Mouse (Mus musculus): ENCODE results near the gene Homer2. TPM values are rescaled to one million over a fixed set of nuclear protein-coding genes. Genes with fewer than 3 reads are reported as not detected.

Gene Homer2
- total RNA-seq, 2 experiments from 2014 or later = 1.1 to 4.6 TPM

DNA sequence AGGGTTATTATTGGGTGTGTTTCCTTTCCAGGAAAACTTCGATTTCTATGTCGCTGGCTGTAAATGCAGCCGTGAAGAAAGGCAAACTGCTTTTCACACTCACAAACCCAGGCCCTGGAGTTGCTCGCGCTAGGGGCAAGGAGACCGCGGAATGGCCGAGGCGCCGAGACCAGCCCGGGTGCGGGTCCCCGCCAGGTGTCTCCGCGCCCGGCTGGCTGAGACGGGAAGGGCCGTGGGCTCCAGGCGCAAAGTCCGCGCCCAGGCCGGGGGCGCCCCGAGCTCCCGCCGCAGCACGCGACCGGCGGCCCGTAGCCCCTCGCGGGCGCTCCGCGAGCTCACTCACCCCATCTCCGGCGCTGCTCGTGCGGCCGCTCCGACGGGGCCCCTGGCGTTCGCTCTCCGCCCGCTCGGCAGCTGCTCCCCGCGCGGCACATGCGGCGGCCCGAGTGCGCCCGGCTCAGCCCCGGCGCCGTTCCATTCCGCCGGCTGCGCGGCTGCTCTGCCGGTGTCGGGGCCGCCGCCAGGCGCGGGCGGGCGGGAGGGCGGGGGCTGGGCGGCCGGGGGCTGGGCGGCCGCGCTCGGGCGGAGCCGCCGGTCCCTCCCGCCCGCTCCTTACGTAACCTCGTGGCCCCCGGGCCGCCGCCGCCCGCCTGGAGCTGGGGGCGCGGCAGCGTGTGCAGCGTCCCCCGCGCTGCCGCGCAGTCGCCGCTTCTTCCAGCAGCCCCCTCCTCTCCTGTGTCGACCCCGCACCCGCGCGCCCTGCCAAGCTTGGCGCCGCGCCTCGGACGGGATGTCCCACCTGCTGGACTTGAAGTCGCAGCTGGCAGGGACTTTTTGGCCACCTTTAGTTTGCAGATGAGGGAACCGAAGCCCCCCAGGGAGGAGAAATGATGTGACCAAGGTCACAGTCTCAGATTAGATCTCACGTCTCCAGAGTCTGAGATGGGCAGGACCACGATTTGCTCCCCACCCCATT lies 623 bp downstream of the Homer2 start:
- ATAC-seq (replicated peaks; ENCODE audit: low FRiP score, poor library complexity, severe bottlenecking) = no peak

DNA sequence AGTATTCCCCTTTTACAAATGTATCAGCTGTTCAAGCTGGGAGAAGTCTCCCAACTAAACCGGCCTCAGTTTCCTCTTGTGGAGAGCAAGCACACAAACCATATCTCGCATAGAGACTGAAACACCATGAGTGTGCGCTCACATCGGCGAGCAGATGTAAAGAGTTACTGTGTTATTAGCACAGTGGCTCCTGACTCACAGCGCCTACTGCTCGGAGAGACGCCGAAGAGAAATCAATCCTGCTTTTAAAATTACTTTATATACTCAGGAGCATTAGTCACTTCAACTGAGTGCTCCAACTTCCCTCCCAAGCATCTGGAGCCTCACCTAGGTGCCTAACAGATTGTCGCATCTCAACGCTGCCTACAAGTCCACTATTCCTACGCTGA lies 1.3 kb downstream of the Homer2 start:
- ATAC-seq (replicated peaks; ENCODE audit: low FRiP score, poor library complexity, severe bottlenecking) = no peak

DNA sequence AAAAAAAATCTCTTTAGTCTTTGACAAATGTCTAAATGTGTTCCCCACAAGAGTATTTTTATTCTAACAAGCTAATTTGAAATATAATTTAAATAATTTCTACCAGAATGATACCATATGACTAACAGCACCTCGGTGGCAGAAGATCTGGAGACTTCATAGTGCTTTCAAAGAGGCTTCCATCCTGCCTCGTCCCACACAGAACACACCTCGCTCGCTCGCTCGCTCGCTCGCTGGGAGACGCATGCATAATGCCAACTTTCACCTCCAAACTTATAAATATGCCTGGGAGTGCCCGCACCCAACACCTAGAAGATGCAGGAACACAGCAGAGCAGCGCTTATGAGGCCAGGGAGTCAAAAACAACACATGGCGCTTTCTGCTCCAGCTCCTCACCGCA lies 9.0 kb downstream of the Homer2 start:
- ATAC-seq (replicated peaks; ENCODE audit: low FRiP score, poor library complexity, severe bottlenecking) = no peak

DNA sequence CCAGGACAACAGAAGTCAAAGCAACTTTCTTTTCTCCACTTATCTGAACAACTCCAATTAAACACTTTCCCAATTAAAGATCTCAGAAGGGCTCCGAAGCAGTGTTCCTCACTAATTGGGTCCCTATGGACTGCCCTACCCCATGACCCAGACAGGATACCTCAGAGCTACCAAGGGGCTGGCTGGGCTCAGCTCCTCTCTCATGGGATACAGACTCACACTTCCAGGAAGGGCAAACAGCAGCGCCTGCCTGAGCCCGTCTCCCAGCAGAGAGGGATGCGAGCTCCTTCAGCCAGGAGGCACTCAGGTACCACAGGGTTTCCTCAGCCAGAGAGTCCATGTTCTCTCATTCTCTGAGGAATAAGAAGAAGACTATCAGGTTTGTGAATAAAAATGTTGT lies 9.4 kb downstream of the Homer2 start:
- ATAC-seq (replicated peaks; ENCODE audit: low FRiP score, poor library complexity, severe bottlenecking) = no peak

DNA sequence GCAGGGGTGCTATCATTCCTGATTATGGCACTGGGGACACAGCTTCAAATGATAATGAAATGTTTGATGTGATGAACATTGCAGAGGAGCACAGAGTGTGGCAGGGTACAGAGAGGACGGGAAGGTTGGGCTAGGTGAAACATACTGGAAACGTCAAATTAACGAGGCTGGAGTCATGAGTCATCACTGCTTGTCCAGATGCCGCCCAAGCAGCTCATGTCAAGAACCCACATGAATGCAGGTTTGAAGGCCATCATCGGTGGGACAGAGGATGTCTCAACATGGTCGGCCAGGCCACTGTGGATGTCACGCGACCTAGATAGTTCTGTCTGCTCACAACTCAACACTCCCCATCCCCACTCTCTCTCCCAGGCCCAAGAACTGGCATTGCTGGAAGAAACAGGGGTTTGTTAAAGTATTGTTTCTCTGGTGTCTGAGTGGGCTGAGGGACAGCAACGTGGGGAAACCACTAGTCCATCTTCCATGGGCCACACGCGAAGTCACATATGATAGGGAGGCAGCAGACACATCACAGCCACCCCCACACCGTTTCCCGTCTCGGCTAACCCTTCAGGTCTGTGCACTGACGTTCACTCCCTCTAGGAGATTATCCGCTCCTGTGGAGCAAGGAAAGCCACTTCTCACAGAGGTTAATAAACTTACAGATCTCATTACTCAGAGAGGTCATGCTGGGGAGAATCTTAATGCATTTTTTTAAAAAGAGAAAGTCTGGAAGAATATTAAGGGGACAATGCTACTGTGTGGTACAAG lies 11.4 kb downstream of the Homer2 start:
- ATAC-seq (replicated peaks; ENCODE audit: low FRiP score, poor library complexity, severe bottlenecking) = no peak

DNA sequence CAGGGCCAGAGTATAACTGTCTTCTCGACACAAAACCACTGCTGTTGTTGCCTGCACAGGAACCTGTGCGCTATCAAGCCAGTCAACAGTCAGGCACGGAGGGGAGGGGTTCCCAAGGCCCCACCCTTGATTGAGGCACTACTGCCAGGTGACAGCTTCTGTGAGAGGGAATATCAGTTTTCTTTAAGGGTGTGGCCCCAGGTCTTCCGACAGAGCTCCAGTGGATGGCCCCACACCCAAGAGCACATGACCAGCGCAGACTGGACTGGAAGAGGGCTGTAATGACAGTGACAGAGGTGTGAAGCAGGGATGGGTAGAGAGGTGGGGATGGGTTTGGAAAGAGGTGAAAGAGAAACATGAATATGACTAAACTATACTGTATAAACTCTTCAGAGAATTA lies 16.3 kb downstream of the Homer2 start:
- ATAC-seq (replicated peaks; ENCODE audit: low FRiP score, poor library complexity, severe bottlenecking) = no peak

DNA sequence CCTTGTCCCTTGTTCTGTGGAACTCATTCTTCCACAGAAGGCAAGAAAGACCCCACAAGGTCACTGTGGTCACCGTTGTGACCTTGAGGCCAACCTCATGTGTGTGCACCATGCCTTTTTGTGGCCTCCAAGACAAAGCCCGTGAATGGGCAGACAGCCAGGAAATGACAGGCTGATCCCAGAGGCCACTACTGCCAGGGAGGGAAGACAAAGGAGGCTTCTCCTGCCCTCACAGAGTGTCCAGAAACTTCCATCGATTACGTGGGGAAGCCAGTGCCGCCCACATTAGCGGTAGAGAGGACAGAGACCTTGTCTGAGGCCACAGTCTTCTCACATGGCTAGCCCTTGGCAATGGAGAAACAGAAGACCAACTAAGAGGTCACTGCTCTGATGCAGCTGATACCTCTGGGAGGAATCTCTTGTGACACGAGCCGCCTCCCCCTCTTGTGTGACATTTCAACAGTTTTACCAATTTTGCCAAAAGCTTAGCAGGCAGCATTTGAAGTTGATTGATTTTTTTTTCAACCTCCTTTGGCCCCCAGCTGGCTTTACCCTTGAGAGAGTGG lies 18.1 kb downstream of the Homer2 start:
- ATAC-seq (replicated peaks; ENCODE audit: low FRiP score, poor library complexity, severe bottlenecking) = no peak

DNA sequence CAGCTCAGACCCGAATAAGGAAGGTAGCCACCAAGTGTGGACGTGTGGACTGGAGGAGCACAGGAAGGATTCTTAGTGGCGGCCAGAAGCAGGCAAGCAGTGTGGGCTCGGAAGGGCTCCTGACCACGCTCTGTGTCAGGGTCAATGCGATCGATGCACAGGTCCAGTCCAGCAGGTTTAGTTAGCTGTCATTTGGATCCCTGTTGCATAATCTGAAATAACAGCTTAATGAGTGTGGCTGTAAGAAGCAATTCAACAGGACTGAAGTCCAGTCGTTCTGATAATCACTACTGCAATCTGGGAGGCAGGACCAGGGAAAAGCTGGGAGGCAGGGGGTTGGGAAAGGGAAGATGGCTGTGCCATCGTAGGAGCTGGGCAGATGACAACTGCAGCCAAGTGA lies 18.9 kb downstream of the Homer2 start:
- no peak for ATAC-seq (replicated peaks; ENCODE audit: low FRiP score, poor library complexity, severe bottlenecking)

DNA sequence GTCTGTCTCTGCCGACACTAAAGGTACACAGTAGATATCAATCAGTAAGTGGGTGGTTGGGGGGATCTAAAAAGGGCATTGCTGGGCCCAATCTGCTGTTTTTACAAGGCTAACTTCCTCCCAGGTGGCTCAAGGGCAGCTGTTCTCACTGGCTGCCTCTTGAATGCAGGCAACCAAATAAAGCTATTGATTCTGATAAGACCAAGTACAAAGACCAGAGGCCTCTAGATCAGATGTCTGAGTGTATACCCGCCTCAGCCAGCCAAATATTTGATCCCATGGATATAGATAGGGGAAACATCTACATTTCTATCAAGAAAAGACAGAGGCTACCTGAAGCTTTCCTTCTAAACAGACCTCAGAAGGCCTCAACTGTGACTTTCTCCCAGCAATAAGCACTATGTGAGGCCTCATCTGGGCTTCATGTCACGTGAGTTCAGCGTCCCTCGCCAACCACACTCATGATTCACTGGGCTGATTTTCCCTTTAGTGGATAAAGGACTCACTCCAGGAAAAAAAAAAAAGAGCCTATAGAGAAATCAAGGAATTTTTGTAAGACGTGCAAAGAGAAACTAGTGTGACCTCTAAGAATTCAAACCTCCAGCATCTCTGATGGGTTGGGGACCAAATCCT lies 19.5 kb downstream of the Homer2 start:
- ATAC-seq (replicated peaks; ENCODE audit: low FRiP score, poor library complexity, severe bottlenecking) = no peak

DNA sequence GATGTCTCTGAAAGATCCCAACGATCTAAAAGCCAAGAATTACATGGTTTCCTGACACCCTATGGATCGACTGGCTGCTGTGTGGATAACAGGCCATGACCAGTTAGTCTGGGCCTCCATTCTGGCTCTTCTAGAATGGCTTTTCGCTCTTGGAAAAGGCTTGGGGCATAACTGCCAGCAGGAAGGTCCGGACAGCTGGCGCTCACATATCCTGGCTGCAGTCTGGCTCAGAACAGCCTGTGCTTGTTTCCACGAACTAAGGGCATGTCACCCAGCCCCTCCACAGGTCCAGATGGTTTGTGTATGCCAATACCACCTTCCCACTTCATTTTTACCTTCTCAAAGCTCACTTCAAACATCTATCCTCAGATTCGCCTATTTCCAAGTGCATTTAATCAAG lies 22.0 kb downstream of the Homer2 start:
- no peak for ATAC-seq (replicated peaks; ENCODE audit: low FRiP score, poor library complexity, severe bottlenecking)

DNA sequence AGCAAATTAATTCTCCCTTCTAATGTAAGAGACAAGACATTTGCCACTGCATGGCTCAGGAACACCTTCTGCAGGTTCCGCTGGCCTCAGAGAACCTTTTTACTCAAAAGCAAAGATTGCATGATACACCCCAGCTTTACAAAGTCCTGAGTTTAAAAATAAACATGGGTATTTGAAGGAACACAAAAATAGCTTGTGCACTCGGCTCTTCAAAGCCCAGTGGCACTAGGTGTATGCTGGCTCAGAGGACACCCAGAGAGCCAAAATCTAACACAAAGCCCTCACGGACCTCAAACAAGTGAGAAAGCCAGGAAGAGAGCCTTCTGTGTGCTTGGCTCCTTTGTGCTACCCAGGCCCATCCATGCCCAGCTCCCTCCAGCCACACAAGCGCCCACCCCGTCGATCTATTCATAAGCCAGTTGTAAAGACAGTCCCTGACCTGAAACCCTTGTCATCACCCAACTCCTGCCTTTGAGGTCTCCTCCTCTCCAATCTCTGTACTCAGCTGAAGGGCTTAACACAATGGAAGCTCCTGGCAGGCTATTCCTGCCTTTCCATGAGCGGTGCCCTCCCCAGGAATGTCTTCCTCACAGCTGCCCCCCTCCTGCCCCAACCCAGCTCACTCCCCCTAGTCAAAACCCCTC lies 23.4 kb downstream of the Homer2 start:
- no peak for ATAC-seq (replicated peaks; ENCODE audit: low FRiP score, poor library complexity, severe bottlenecking)

DNA sequence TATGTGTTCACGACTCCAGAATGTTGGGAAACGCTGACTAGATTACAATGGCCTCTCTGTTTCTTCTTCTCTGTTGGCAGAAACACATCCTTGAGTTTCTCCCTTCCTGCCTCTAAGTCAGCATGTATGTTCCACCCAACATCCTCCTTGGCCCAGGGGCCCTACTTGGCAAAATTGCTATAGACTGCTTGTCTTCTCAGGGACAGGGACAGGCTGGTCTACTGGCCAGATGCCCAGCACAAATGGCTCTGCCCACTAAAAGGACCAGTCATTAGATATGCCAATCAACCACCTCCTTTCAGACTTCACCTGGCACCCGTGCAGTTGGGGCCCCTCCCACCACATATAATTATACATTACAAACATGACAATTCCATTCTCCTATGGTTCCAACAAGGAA lies 25.9 kb downstream of the Homer2 start:
- no peak for ATAC-seq (replicated peaks; ENCODE audit: low FRiP score, poor library complexity, severe bottlenecking)

DNA sequence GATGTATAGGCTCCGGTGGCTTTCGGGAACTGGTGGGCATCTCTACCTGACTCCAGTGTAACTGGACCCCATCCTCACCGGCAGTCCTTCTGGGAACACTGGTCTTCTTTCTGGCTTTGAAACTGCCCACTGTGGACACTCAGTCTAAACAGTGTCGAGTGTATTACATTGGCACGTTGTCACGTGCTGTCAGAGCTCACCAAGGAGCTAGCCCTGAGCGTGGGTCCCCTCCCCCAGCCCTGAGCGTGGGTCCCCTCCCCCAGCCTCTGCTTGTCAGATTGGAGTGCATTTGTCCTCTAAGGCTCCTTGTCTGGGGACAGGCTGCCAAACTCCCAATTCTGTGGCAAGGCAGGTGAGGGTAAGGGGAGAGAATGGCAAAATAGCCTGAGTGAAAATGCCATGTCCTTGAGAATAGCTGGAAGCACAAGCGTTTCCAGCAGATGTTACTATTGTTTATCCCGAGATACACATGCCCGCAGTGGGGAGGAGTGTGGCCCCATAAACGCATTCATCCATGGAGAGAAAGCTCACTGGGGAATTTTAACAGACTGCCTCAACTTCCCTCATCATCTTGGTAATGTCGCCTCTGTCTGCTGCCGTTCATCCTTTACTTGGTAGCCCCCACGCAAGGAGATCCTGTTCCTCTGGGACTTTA lies 33.8 kb downstream of the Homer2 start:
- ATAC-seq (replicated peaks; ENCODE audit: low FRiP score, poor library complexity, severe bottlenecking) = no peak

DNA sequence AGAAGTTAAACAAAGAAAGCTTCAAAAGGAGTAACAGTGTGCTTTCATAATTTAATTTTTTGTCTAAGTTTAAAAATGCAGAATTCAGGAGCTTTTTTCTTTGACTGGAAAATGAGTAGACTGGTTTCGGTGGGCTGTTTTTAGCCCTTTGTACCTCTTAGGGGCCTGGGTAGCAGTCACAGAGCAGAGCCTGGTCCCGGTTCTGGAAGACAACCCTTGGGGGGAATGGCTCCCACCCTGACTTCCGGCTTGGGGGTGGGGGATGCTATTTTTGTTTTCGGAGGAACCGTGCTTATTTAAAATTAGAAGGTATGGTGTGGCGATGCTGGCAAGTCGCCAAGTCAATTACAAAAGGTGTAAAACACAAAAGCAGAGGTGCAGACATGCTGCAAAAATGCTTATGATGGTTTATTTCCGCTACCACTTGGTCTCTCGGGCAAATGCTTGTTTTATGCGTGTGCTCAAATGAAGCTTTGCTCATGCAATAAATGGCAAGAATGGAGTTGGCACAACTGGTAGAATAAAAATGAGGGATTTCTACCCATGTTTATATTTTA lies 34.5 kb downstream of the Homer2 start:
- no peak for ATAC-seq (replicated peaks; ENCODE audit: low FRiP score, poor library complexity, severe bottlenecking)

DNA sequence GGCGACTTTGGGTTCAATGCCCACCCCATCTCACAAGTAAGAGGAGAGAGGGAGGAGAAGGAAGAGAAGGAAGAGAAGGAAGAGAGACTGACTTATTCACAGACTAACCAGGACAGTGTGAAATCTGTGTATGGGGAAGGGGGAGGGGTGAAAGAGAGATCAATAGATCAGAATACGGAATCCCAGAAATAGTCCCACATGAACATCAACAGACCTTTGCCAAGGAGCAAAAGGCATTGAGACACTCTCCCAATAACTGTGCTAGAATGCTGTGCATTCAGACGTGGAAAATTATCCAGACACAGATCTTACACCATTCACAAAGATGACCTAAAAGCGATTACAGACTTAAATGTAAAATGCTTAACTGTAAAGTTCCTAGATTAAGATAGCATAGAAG lies 40.2 kb downstream of the Homer2 start:
- ATAC-seq (replicated peaks; ENCODE audit: low FRiP score, poor library complexity, severe bottlenecking) = no peak

DNA sequence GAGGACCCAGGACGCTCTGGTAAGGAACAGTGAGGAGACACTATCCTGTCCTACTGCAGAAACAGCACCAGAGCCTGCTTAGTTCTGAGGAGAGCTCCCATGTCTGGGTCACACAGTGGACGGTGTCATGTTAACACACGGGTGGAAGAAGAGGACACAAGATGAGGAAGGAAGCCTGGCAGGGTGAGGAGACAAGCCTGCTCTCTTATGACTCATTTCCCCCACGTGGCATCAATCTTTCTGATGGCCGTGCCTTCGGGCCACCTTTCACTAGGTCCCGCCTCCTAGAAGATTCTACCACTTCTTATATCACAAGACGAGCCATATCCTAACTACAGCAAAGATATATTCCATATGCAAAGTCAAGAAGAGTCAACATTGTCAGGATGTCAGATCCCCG lies 40.7 kb downstream of the Homer2 start:
- no peak for ATAC-seq (replicated peaks; ENCODE audit: low FRiP score, poor library complexity, severe bottlenecking)

DNA sequence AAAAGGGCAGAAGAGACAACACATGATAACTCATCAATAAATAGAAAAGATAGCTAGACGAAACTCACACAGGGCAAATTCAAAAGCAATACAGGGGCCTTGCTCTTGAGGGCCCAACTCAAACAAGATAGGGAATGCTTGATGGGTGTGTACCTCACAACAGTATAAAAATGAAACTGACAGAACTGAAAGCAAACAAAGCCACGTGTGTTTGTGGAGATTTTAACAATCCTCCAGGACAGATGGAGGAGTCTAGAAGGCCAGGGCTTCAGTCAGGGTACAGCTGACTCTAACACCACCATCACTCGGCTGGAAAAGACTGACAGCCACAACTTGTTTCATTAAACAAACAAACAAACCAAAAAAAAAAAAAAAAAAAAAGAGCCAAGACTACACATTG lies 44.3 kb downstream of the Homer2 start:
- no peak for ATAC-seq (replicated peaks; ENCODE audit: low FRiP score, poor library complexity, severe bottlenecking)

DNA sequence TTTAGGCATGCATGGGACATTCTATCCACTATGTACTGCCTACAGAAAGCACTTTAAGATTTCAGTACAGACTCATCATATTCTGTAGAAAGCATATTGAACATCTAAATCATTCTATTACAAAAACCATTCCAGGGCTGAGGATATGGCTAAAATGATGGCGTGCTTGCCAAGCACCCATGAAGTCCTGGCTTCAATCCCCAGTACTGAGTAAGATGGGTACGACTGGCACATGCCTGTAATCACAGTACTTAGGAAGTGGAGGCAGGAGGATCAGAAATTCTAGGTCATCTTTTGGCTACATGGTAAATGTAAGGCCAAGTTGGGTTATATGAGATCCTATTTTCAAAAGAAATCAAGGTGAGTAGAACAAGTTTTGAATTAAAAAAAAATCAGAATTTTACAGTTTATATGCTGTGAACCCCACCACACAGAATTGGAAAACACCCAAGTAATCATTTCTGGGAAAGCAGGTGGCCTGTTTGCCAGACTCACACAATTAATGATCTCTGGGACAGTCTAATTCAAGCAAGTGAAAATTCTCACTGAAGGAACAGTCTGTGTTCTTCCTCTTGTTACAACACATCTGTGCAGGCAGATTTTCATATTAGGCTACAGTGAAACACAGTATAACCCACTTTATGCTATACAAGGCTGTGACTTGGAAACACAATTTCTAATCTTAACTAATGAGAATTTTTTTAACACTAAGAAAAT lies 49.5 kb downstream of the Homer2 start:
- ATAC-seq (replicated peaks; ENCODE audit: low FRiP score, poor library complexity, severe bottlenecking) = no peak
